Mouse (Mus musculus) cerebellum, adult 11 months (tissue): Measurements from ENCODE around the gene Enho.
A peak's percentile ranks its signal among the peaks of the same experiment; 100 is the strongest.
"Not testable (repeated sequence)": the region's sequence is repeated elsewhere in the genome, so short reads cannot be mapped to it uniquely, and the experiment has no call there.

Experiments
- DNase-seq: peaks from one replicate; pipeline ENCODE4 v3.0.0; 2022

Enho gene

DNA sequence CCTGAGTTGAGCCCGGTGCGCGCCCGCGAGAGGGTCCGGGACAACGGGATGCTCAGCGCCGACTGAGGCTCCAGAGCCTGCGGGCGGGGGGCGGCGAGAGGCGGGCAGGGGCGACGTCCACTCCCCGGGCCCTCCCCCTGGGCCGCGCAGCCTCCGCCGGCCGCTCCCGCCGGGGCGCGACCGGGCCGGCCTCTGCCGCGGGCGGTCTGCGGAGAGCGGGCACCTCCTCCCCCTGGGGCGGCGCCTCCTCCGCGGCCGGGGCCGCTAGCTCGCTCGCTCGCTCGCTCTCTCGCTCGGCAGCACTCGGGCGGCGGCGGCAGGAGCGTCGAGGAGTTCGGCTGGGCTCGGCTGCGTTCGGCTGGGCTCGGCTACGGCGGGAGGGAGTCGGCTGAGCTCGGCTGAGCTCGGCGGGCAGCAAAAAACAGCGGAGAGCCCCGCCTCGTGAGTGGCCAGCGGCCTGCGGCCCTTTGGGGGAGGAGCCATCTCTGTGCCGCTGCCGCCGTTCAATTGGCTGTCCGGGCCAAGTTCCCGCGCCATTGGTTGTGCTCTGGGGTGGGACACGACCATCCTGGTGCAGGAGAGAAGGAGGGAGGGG is at the start of gene Enho:
Gene Enho (minus strand): TSS at position 412 of the 595 bp plus-strand sequence.
- DNase-seq, result peak; percentile 97

DNA sequence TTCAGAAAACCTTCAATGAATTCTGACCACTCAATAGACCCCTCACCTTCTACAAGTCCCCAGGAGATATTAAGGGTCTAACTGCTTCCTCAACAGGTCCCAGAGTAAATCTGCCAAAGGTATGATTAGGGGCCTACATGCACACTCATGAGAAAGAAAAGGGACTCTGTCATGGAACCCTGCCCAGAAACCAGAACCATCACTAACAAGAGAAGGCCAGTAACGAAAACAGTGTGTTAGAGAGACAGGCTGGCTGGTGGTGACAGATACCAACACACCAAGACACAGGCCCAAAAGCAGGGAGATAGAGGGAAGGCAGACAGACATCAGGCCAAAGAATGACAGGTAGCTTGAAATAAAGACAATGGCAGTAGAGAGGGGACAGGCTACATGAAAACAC is 48.4 kb upstream of the Enho start:
- not testable (repeated sequence) for DNase-seq

DNA sequence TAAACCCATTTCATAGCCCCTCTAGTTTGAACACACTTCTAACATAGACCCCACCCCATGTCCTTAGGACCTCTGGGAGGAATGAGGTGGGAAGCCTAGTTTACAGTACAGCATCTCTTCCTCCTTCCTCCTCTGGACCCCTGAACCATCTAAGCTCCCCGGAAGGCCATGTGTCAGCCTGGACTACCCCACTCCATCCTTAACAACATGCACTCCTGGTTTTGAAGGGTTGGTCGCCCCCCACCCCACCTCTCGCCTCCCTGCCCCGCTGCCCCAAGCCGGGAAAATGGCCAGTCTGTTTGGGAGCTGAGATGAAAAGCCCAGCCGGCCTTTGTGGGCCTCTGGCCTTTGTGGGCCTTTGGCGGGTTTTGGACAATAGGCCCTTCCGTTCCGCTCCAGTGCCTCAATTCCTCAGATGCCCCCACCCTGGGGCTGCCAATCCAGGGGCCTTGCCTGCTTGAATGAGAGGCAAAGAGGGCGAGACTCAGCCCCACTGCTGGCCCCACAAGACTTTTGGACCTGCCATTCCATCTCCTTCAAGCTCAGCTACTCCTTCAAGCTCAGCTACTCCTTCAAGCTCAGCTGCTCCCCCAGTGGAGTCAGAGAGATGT is 45.9 kb upstream of the Enho start:
- DNase-seq, result not testable (repeated sequence)

DNA sequence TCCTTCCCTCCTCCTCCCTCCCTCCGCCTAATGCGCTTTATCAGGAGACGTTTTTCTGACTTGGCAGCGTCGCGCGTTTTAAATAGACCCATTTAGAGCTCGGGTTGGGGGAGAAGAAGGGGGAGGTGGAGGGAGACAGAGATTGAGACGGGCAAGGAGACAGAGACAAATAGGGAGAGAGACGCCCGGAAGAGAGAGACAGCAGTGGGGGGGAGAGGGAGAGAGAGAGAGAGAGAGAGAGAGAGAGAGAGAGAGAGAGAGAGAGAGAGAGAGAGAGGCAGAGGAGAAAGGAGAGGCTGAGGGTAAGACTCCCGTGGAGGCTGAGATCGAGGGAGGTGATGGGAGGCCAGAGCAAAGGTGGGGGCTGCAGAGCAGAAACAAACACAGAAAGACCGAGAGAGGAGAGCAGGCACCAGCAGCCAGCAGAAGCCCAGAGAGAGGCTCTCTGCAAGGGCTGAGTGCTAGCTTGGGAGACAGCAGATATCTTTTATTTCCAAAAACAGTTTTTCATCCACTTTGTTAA is 44.9 kb upstream of the Enho start:
- DNase-seq, result not testable (repeated sequence)

DNA sequence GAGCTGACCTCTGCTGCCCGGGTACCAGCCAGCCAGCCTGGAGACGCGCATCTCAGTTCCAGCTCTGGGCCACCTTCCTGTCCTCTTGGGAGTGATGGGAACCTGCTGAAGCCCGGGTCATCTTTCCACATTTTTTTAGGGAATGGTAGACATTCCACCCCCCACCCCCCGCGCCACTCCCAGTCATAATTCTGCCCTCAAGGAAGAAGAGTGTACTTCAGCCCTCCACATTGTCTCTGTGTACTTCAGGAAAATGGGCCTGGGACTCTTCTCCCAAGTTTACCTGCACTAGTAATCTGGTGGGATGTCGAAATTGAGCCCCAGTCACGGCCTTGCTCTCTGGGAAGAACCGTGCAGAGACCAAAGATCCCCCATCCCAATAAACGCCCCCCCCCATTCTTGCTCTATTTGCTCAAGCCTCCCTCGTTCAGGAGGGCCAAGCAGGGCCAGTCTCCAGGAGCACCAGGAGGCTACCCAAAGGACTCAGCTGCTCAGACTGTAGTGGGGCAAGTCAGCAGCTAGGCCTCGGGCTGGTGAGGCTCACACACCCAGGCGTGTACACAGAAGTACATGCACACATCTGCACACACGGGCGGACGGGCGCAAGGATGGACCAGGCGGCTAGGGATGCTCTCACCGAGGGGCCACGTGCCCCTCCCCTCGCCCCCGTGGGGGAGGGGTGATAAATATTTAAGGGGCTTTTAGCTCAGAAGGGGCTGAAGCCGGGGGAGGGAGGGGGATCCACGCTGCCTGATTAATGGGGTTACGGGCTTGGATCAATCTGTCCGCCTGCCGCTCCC is 44.2 kb upstream of the Enho start:
- not testable (repeated sequence) for DNase-seq

DNA sequence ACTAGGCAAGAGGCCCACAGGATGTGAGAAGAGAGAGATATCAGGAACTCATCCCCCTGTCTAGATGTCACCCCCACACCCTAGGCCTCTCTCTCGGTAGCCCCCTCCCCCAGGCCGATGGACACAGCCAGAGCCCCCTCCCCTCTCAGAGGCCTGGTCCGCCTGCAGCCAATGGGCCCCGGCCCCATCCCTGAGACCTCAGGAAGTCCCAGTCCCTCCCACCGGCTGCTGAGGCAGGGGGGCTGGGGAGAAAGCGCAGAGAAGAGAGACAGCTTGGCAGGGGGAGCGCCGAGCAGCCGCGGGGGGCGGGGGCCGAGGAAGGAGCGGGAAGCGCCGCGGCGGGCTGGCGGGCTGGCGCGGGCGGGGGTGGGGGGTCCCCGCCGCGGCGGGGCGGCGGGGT is 43.2 kb upstream of the Enho start:
- not testable (repeated sequence) for DNase-seq

DNA sequence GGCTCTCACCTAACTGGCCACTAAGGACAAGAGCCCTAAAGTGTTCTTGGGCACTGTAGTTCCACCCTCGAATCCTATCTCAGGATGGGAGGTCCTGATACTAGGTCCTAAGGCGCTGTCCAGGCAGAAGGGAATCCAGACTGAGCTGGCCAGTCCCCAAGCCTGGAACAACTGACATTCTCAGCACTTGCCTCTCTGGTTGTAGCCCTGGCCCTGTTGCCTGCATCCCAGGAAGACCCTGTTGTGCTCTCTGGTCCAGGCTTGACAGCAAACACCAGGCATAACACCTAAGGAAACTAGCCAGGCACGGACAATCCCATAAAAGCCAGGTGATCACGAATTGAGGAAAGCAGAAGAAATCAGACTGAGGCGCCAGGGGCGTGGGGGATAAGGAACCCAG is 42.7 kb upstream of the Enho start:
- DNase-seq, result no peak

DNA sequence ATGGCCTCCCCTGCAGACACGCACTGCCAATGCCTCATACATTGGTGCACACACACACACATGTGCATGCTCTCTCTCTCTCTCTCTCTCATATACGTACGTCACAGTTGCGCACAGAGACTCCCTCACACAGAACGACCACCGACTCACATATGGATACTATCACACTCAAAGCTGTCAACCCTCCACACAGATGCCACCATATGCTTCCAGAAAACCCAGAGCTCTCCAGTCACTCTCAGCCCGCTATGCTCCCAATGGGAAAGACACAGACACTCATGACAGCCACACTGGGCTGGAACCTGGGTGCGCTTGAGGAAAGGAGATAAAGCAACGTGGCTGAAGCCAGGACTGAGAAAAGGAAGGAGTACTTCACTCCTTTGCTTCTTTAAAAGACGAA is 41.8 kb upstream of the Enho start:
- DNase-seq, result no peak

DNA sequence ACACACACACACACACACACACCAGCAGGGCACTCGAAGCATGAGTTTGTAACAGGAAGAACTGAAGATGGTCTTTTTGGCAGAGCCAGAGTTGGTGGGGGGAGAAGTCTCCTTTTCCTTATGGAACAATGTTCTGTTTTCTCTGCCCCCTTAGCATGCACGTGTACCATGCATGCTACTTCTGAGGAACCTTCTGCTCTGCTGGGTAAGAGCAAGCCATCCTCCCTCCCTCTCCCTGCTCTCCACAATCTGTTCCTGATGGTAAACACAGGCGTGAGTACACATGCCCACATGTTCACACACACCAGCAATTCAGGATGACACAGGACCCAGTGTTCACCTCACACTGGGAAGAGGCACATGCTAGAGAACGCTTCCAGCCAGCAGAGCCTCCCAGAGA is 41.1 kb upstream of the Enho start:
- DNase-seq, result no peak

DNA sequence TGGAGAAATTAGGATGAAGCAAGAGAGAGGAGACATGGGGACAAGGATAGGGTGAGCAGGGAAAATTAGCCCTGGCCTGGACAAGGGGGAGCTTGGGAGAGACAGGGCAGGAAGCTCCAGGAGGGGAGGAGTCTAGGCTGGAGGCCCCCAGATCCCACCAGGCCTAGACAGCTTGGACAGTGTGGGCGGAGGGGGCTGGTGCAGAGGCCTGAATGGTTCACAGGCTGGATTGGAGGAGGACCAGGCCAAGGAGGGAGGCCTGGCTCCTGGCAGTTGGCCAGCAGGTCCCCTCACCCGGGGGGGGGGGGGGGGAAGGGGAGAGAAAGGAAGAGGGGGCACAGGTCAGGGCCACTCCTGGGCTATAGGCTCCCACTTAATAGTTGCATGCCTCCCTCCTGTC is 39.2 kb upstream of the Enho start:
- DNase-seq, result no peak

DNA sequence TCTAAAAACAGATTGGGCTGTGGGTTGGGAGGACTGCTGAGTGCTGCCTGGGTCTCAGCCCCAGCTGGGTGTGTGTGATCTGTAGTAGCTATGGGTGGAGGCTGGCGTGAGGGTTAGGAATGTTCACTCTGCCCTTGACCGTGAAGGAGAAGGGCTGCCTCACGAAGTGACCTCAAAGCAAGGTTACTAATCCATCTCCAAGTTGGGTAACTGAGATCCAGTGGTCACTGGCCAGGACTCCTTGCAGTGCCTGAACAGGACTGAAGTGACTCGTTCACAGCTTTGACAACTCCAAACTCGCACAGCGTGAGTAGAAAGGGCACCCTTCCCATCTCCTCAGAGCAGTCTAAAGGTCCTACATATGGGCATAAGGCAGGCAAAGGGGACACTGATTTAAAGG is 38.7 kb upstream of the Enho start:
- DNase-seq, result no peak

DNA sequence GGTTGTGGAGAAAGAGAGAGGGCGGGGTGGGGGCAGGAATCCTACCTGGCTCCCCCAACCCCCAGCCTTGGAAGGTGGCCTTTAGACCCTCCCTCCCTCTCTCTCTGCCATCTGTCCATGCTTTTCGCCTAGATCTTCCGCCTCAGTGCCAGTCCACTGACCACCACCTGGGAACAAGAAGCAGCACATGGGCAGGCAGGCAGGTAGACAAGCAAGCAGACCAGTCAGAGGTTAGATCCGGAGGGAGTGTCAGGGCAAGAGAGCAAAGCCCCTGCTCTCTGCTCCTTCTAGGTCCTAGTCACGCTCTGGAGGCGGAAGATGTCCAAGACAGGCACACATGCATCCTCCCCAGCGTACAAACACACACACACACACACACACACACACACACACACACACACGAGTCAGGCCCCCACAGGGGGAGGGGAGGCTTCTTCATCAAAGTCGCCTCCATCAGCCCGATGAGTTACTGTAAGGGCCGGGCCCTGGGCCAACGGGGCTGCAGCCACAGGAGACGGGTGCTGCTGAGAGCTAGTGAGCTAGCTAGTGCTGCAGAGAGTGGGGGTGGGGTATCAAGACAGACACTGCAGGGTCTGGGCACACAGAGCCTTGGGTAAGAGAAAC is 37.0 kb upstream of the Enho start:
- DNase-seq, result peak; percentile 74

DNA sequence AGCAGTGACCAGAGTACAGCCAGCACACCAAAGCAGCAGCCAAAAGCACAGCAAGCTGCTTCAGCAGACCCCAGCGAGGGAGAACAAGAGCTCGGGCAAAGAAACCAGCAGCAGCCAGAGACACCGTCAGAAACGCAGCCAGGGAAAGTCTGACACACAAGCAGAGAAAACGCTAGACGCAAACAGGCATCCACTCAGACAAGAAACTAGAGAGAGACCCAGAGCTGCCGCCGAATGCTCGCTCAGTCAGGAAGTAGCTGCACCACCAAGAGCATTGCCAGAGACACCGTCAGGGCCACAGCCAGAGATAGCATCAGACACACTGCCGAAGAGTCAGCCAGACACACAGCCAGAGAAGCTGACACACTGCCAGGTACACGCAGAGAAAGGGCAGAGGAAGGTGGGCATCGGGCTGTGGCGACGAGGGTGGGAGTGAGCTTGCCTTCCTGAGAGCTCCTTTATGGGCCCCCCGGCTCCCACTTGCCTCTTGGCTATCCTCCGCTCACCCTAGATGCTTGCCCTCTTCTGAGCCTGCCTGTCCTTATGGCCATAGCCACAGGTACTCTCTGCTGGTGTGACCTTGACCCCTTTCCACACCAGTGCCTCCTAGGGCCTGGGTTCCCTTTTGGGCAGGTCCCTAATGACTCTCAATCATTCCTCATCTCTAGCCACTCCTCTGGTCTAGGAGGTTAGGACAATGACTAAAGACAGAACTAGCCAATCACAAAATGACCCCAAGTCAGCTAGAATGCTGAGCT is 36.3 kb upstream of the Enho start:
- DNase-seq, result no peak

DNA sequence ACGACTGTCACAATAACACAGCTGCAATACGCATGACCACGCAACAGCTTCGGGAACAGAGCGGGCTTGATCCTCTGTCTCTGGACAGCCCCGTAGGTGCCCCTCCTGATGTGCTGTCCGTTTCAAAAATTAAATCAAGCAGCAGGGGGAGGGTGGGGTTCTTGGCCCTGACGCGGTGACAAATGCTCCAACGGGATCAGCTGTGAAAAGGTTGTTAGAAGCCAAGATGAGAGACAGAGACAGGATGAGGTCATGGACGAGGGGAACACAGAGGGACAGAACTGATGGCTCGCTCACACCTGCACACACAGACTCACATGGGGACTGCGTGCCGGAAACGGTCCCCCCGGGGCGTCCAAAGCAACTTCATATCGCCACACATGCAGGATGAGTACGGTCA is 33.1 kb upstream of the Enho start:
- no peak for DNase-seq

DNA sequence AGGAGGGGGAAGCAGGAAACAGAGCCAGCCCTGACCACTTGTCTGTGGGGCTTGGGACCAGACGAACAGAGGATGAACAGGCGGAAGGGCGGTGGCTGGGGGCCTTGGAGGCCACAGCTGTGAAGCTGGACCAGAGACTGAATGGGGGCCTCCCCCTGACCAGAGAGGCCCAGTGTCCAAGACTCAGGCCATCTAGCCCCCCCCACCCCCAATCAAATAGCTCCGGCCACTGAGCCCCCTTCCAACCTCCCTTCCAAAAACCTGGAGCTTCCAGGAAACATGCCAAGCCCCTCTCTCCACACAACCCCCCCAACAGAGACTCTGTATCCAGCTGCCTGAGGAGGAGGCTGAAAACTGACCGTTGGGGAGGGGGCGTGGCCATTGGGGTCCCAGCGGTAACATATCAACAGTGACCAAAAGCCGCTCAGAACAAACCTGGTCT is 32.4 kb upstream of the Enho start:
- no peak for DNase-seq

DNA sequence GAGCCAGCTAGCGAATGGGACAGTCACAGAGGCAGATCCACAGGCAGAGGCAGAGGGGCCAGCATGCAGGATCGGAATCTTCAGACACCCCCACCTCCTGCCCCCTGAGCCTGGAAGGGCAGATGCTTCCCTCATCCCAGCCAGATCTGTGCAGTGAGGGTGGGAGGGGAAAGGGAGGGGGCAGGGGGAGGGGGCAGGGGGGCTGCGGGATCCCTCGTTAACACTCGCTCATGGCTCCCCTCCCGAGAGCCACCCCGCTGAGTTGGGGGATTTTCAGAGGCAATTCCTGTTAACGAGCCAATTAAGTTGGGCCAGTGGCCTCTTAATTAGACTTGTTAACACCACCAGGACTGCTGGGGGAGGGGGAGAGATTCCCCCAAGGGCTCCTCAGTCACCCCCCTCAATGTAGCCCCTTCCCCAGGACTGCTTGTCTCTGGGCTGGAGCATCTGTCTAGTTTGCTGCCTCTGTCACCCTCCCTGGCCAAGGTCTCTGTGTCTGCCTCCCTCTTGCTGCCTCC is 31.9 kb upstream of the Enho start:
- DNase-seq, result no peak

DNA sequence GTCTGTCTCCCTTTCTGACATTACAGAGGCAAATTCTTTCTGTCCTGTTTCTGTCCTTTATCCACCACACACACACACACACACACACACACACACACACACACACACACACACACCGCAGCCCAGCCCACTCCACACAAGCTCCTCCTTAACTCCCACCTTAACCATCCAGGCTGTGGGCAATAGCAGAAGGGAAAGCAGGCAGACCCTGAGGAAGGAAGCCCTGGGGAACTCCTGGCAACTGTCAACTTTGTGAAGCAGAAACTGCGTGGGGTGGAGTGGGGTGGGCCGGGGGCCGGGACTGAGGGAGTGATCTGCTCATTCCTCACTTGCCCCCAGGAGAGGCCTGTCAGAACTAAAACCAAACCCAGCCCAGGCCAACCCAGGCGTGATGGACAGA is 31.4 kb upstream of the Enho start:
- no peak for DNase-seq

DNA sequence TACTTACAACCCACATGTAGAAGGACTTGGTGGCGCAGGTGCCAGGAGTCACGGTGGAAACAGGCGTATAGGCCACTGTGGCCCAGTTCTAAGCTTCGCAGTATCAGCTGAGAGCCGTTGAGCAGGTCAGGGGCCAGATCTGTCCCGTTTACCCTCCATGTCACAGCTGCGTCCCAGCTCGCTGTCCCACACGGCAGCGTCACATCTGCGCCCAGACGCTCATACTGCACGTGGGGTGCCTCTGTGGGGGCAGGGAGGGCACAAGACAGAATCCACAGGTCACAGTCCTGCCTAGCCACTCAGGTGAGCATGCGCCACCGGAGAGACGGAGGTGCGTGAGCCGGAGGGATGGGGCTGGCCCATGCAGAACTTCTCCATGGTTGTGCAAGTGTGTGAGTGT is 30.7 kb upstream of the Enho start:
- DNase-seq, result no peak

DNA sequence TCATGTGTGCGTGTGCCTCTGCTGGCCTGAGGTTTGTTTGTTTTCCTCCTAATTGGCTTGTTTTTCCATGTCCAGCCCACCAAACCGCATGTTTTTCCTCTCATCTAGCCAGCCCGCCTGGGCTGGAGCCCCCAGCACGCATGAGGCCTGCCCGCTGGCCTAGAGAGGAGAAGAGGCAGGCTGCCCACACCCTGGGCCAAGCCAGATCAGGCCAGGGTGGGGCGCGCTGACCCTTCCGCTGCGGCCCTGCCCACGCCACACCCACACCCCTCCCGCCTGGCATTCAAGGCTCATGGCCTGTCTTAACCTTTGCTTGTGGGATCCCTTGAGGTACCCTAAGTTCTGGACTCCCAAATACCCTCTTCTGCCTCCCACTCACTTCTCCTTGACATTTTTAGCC is 26.5 kb upstream of the Enho start:
- DNase-seq, result no peak

DNA sequence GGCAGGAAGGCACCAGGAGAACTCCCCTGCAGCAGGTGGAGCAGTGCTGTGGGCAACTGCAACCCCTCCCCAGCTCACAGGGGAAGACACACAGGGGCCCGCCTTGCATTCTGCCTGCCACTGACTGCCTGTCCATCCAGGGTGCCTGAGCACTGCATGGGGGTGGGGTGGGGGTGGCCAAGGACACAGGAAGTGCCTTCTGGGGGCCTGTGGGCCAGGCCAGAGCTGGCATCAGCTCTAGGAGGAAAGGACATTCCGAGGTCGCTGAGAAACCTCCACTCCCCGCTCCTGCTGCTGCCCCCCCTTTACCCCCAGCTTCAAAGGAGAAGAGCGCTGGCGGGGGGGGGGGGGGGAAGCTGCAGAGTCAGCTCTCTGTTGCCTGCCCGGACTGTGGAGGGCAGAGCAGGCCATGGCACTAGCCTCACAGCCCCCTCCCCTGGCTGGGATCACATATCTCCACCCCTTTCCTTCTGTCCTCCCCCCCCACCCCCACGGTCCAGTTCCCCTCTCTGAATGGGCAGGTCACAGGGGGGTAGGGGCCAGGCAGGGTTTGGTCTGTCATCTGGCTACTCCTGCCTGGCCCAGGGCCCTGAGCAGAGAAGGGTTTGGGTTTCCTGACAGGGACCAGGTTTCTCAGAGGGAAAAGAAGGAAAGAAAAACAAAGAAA is 25.0 kb upstream of the Enho start:
- DNase-seq, result no peak

DNA sequence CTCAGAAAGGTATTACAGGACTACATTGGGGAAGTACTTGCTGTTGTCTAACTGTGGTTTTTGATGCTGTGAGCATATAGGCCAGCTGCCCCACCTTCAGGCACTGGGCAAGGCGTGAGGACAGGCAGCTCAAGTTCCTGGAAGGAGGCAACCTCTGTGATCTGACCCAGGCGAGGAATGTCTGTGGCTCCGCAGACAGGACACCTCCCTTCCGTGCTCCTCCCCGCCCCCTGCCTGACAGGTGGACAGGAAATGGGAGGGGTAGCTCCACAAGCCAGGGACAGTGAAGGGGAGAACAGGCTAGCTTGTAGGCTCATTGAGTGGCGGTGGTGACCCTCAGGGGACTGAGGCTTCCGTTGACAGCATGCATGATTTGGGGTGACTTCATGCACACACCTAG is 24.4 kb upstream of the Enho start:
- DNase-seq, result no peak

DNA sequence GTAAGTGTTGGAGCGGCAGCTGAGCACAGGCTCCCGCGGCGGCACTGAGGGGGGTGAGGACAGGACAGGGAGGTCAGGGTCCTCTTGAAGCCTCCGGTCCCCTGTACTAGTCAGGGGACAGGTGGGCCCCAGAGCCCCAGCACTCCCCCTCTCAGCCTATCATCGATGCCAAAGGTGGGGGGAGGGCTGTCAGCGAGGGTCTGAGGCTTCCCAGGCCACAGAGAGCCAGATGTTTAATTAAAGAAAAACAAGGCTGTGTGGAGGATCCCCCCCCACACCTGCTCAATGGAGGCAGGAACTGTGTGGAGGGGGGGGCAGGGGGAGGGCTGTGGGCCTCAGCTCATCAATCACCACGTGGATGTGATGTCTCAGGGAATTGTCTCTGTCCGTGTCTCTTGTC is 23.5 kb upstream of the Enho start:
- DNase-seq, result no peak
